Mouse (Mus musculus): Measurements from ENCODE around the gene Tmem120b.

DNA sequence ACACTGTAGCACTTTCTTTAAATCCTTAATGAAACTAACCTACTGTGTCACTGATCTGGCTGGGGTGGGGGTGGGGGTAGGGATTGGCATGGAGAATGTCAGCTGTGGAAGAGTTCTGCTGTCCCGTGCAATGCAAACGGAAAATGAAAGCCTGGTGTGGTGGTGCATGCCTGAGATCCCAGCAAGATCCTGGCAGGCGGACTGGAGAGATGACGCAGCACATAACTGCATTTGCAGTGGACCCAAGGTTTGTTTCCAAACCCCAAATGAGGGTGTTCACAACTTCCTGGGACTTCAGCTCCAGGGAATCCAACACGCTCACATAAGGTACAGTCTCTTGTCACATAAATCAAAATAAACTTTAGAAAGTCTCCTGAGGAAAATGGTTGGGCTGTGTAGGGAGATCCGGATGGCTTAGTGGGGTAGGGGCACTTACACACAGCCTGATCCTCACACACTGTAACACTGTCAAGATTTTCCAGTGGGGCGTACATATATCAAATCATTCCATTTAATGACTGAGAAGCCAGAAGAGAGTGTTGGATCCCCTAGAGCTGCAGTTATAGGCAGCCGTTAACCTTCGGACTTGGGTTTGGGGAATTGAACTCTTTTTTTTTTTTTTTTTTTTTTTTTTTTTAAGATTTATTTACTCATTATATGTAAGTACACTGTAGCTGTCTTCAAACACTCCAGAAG is 7.4 kb upstream of the Tmem120b start:
- no peak for TF ChIP-seq CTCF (IDR thresholded peaks at IDR 0.05)
- TF ChIP-seq EP300 (IDR thresholded peaks at IDR 0.05): no peak

Measured in lung, postnatal 0 days (tissue).